Mouse (Mus musculus) adrenal gland, adult (tissue): ENCODE data around the gene Ccdc155.

Experiments
- DNase-seq, 2 experiments: peaks; one replicate each; pipeline ENCODE4 v3.0.0; 2022 to 2023; ENCODE audit warnings: low spot score in 1 of 2; ENCODE audit not compliant: inconsistent age in 2 of 2

Ccdc155 gene

GRCm38 (mm10) chr7:45147899-45148298 lies 56.8 kb downstream of the Ccdc155 start:
- DNase-seq: peak in 1 of 2 experiments; percentile 67

- DNase-seq: no peak
These were observed 57.4 kb downstream of the Ccdc155 start for GRCm38 (mm10) chr7:45147267-45147666.

GRCm38 (mm10) chr7:45145460-45145859 lies 59.2 kb downstream of the Ccdc155 start:
- DNase-seq: no peak

GRCm38 (mm10) chr7:45144368-45145174 lies 60.1 kb downstream of the Ccdc155 start:
- DNase-seq: no peak

- no peak for DNase-seq
These were observed 62.8 kb downstream of the Ccdc155 start for GRCm38 (mm10) chr7:45141914-45142313.

GRCm38 (mm10) chr7:45141319-45141718 lies 63.4 kb downstream of the Ccdc155 start:
- DNase-seq: no peak

- DNase-seq: peak; percentile 77 to 90
These were observed 64.6 kb downstream of the Ccdc155 start for GRCm38 (mm10) chr7:45139904-45140723.

GRCm38 (mm10) chr7:45138403-45138802 lies 66.3 kb downstream of the Ccdc155 start:
- DNase-seq: no peak

GRCm38 (mm10) chr7:45137171-45138006 lies 67.3 kb downstream of the Ccdc155 start:
- DNase-seq: no peak

GRCm38 (mm10) chr7:45135993-45136567 lies 68.6 kb downstream of the Ccdc155 start, which contains the start of the genes Gm45713 and Flt3l:
Gm45713 (minus strand) TSS chr7:45136231.
Flt3l (minus strand) TSS chr7:45136432.
- DNase-seq: peak; percentile 94 to 99

GRCm38 (mm10) chr7:45135370-45135769 lies 69.3 kb downstream of the Ccdc155 start:
- peak; percentile 22 to 60 for DNase-seq

- DNase-seq: peak; percentile 59 to 77
These were observed 70.1 kb downstream of the Ccdc155 start for GRCm38 (mm10) chr7:45134544-45135026.
